Mouse (Mus musculus): ENCODE measurements around the gene Pdcd7.
A peak's percentile ranks its signal among the peaks of the same experiment; 100 is the strongest.

The Pdcd7 gene

GRCm38 (mm10) chr9:65356971-65357370 is 11.1 kb downstream of the Pdcd7 start:
- no peak for DNase-seq (ENCODE audit: low spot score)

GRCm38 (mm10) chr9:65358956-65359480 is 13.1 kb downstream of the Pdcd7 start:
- no peak for DNase-seq (ENCODE audit: low spot score)

GRCm38 (mm10) chr9:65360641-65361448 is 14.9 kb downstream of the Pdcd7 start, which contains the start of gene Ubap1l:
TSS of gene Ubap1l (plus strand) at chr9:65361041.
- no peak for DNase-seq (ENCODE audit: low spot score)

- DNase-seq (ENCODE audit: low spot score), result no peak
These were observed 17.8 kb downstream of the Pdcd7 start for GRCm38 (mm10) chr9:65363684-65364083.

- no peak for DNase-seq (ENCODE audit: low spot score)
These were observed 19.8 kb downstream of the Pdcd7 start for GRCm38 (mm10) chr9:65365721-65366120.

GRCm38 (mm10) chr9:65371756-65372155 is 25.9 kb downstream of the Pdcd7 start:
- DNase-seq (ENCODE audit: low spot score), result no peak

- no peak for DNase-seq (ENCODE audit: low spot score)
These were observed 26.5 kb downstream of the Pdcd7 start for GRCm38 (mm10) chr9:65372449-65372848.

- no peak for DNase-seq (ENCODE audit: low spot score)
These were observed 28.7 kb downstream of the Pdcd7 start for GRCm38 (mm10) chr9:65374468-65375162.

GRCm38 (mm10) chr9:65375163-65375934 is 29.4 kb downstream of the Pdcd7 start:
- no peak for DNase-seq (ENCODE audit: low spot score)

- no peak for DNase-seq (ENCODE audit: low spot score)
These were observed 35.2 kb downstream of the Pdcd7 start for GRCm38 (mm10) chr9:65381017-65381590.

- DNase-seq (ENCODE audit: low spot score), result no peak
These were observed 36.3 kb downstream of the Pdcd7 start for GRCm38 (mm10) chr9:65382031-65382750.

GRCm38 (mm10) chr9:65382751-65383097 is 36.8 kb downstream of the Pdcd7 start:
- no peak for DNase-seq (ENCODE audit: low spot score)

- no peak for DNase-seq (ENCODE audit: low spot score)
These were observed 38.4 kb downstream of the Pdcd7 start for GRCm38 (mm10) chr9:65384276-65384675.

- no peak for DNase-seq (ENCODE audit: low spot score)
These were observed 40.7 kb downstream of the Pdcd7 start for GRCm38 (mm10) chr9:65386373-65387140.

- DNase-seq (ENCODE audit: low spot score), result no peak
These were observed 45.1 kb downstream of the Pdcd7 start for GRCm38 (mm10) chr9:65390752-65391612.

- no peak for DNase-seq (ENCODE audit: low spot score)
These were observed 45.7 kb downstream of the Pdcd7 start, which contains the start of gene Kbtbd13 for GRCm38 (mm10) chr9:65391613-65391964. TSS of gene Kbtbd13 (minus strand) at chr9:65391652.

GRCm38 (mm10) chr9:65392638-65393364 is 46.9 kb downstream of the Pdcd7 start:
- DNase-seq (ENCODE audit: low spot score), result peak; percentile 27

GRCm38 (mm10) chr9:65393606-65394005 is 47.7 kb downstream of the Pdcd7 start:
- no peak for DNase-seq (ENCODE audit: low spot score)

GRCm38 (mm10) chr9:65394360-65394759 is 48.5 kb downstream of the Pdcd7 start:
- DNase-seq (ENCODE audit: low spot score), result no peak

Data from T-cell, adult 2 months (primary cell).